Mouse (Mus musculus): Measurements from ENCODE around the gene Mrpl41. TPM values are rescaled to one million over a fixed set of nuclear protein-coding genes. Genes with fewer than 3 reads are reported as not detected.

Gene Mrpl41
- 149 and 159 TPM in 2 replicates for polyA plus RNA-seq (2015; fragmentation: Nextera tagmentation; extraction: Ambion mirVana)

DNA sequence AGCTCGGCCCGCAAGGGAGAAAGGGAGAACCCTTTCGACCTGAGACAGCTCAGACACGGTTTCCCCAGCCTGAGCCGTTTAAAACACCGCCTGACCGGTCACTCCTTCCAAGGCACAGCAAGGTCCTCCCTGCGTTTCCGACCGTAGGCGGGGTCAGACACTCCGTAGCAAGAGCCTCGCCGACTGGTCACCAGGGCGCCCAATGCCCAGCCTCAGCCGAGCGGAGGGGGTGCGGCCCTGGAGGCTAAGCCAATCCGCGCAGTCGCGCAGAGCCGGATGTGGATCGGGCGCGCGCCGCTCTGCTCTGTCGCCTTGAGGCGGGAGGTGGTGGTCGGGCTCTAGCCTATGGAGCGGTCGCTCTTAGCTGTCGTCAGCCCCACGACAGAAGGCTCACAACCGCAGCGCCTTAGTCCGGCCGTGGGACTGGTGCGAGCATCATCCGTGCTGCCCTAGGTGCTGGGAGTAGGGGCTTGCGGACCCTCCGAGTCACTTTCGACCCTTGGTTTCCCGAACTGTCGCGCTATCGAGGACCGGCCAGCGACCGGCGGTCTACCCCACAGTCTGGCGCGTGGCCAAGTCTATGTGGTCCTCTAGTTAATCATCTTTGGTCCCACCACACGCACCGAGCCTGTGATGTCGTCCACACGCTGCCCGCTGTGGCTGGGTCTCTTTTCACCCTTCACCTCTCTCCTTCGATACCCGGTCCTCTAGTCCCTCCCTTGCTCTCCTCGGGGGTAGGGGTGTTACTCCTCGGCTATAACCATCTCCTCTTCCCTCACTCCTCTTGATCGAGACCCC is at the start of gene Mrpl41:
Mrpl41 (minus strand) TSS at position 193 of the 798 bp plus-strand sequence.
- H3K4me1 ChIP-seq: peaks cover 24% of the 10 kb centered on the region
- H3K9ac ChIP-seq (replicated peaks): peak within 1 kb of the TSS; percentile 82
- ATAC-seq (replicated peaks): peak; percentile 100
- peak within 1 kb of the TSS; percentile 95 for H3K27ac ChIP-seq (replicated peaks)
- H3K9me3 ChIP-seq: no peaks in the 10 kb centered on the region
- no peaks in the 10 kb centered on the region for H3K27me3 ChIP-seq
- peaks cover 30% of the 10 kb centered on the region for H3K36me3 ChIP-seq
- WGBS: under 1% methylated on average over 64 of the region's 64 CpGs
- H3K4me2 ChIP-seq (replicated peaks): peak within 1 kb of the TSS; percentile 99
- H3K4me3 ChIP-seq: peak within 1 kb of the TSS; percentile 81

DNA sequence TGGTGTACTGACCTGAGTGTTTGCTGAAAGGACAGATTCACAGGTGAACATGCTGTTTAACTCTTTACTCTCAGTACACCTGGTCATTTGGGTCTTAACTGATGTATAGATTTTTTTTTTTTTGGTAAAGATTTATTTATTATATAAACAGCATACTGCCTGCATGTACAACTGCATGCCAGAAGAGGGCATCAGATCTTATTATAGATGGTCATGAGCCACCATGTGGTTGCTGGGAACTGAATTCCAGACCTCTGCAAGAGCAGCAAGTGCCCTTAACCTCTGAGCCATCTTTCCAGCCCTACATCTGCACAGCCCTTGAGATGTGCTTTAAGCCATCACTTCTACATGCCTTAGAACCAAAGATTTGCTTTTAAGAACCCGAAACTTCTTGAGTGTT is 47.8 kb upstream of the Mrpl41 start:
- no peak for ATAC-seq (replicated peaks)
- 92% methylated on average over 1 of the region's 1 CpGs for WGBS

DNA sequence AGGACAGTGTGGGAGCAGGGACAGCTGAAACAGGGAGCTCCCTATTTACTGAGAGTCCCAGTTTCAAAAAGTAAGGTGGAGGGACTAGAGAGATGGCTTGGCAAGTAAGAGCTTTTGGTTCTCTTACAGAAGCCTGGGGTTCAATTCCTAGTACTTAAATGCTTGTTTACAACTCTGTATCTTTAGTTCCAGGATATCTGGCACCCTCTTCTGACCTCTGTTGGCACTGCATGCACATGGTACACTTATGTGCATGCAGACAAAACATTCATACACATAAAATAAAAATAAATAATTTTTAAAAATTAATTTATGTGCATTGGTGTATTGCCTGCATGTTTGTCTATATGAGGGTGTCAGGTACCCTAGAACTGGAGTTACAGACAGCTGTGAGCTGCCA is 33.4 kb upstream of the Mrpl41 start:
- Histone ChIP-seq H3K9me3 (no peaks in the 10 kb centered on the region), H3K27ac (replicated peaks) (no peak overlapping the region), H3K9ac (replicated peaks) (no peak overlapping the region)

More for the DNA sequence above, 47.8 kb upstream of the Mrpl41 start:
- Histone ChIP-seq H3K9me3 (no peaks in the 10 kb centered on the region), H3K4me2 (replicated peaks) (no peak overlapping the region), H3K4me1 (no peaks in the 10 kb centered on the region), H3K27ac (replicated peaks) (no peak overlapping the region), H3K4me3 (no peak overlapping the region), H3K36me3 (no peaks in the 10 kb centered on the region), H3K9ac (replicated peaks) (no peak overlapping the region), H3K27me3 (no peaks in the 10 kb centered on the region)

DNA sequence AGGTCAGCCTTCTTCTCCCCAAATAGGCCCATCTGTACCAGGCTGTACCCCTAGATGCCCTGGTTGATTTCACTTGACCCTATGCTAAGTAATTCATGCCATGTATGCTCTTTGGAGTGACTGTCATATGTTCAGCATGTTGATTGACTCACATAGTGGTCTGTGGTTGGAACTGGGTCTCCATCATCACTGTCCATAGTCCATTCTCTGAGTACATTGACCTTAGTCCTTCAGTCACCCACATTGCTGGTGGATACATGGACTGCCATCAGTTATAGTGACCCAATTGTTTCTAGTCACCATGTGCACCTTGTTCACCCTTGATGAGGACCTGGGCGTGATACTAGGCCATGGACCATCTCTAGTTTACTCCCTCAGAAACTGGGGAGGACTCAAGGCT is 31.9 kb upstream of the Mrpl41 start:
- no peaks in the 10 kb centered on the region for H3K36me3 ChIP-seq
- no peak overlapping the region for H3K27ac ChIP-seq (replicated peaks)
- 100% methylated on average over 1 of the region's 1 CpGs for WGBS
- no peaks in the 10 kb centered on the region for H3K27me3 ChIP-seq
- H3K9ac ChIP-seq (replicated peaks): no peak overlapping the region
- H3K9me3 ChIP-seq: no peaks in the 10 kb centered on the region
- H3K4me1 ChIP-seq: no peaks in the 10 kb centered on the region
- no peak for ATAC-seq (replicated peaks)
- H3K4me3 ChIP-seq: no peak overlapping the region
- H3K4me2 ChIP-seq (replicated peaks): no peak overlapping the region

More for the DNA sequence above, 33.4 kb upstream of the Mrpl41 start:
- H3K4me2 ChIP-seq (replicated peaks): no peak overlapping the region
- H3K4me1 ChIP-seq: no peaks in the 10 kb centered on the region
- no peak for ATAC-seq (replicated peaks)
- H3K27me3 ChIP-seq: no peaks in the 10 kb centered on the region
- H3K36me3 ChIP-seq: no peaks in the 10 kb centered on the region
- no peak overlapping the region for H3K4me3 ChIP-seq

DNA sequence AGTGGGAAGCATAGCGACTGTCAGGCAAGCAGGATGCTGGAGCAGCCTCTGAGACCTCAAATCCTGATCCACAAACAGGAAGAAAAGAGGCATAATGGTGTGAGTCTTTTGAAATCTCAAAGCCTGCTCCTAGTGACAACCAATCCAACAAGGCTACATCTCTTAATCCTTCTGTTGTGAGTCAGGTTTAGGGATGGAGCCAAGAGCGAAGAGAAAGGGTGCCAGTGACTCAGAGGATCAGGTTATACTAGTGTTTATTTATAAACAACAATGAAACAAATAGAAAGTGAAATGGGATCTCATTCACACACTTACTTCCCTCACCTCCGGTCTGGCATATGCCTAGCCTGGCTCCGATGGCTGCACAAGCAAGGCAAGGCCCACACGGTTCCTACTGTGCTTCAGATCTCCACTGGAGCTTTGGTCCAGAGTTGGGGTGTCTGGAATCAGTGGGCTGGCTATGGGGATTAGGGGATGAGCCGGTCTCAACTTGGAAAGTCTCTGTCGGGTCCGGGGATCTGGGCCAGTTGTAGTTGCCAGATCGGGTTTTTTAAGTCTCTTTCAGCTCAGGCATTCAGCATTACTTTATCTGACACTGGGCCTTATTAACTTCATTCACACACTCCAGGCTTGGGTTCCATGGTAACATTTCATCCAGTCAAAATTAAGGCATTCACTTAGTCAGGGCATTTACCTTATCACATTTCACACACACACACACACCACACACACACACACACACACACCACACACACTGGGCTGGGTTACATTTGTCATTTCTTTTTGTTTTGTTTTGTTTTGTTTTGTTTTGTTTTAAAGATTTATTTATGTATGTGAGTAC is 29.3 kb upstream of the Mrpl41 start:
- Histone ChIP-seq H3K27me3 (no peaks in the 10 kb centered on the region), H3K4me2 (replicated peaks) (no peak overlapping the region), H3K27ac (replicated peaks) (no peak overlapping the region), H3K9me3 (no peaks in the 10 kb centered on the region), H3K4me3 (no peak overlapping the region), H3K9ac (replicated peaks) (no peak overlapping the region), H3K4me1 (no peaks in the 10 kb centered on the region), H3K36me3 (no peaks in the 10 kb centered on the region)
- 47% methylated on average over 9 of the region's 9 CpGs for WGBS
- 0 out of 2 replicates have a peak, but pooled peaks have one; percentile 35 for ATAC-seq (replicated peaks)

DNA sequence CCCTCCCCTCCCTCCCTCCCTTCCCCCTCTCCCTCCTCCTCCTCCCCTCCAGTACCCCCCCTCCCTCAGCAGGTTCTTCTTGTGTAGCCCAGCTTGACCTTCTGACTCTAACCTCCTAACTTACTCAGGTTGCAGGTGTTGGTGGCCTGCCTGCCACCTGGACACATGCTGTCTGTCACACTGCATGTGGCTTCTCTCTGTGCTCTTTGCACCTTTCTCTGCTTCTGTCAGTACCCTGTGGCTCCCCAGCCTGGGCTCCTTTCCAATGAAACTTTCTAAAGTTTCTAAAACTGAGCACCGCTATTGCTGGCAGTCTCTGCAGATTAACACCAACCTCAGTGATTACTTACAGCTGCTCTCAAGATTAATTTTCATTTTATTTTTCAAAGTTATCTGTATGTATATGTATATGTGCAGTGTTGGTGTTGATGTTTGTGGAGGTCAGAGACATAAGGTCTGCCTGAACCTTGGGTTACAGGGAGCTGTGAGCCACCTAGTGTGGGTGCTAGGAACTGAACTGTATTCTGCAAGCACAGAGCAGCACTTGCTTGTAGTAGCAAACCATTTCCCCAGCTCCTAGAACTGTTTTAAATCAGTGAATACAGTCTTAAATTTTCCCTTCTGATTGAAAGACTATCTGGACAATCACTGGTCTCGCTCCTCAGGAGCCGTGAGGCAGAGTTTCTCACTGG is 25.8 kb upstream of the Mrpl41 start:
- no peak overlapping the region for H3K4me3 ChIP-seq
- no peak overlapping the region for H3K9ac ChIP-seq (replicated peaks)
- H3K4me2 ChIP-seq (replicated peaks): no peak overlapping the region
- ATAC-seq (replicated peaks): no peak
- no peaks in the 10 kb centered on the region for H3K9me3 ChIP-seq
- no peaks in the 10 kb centered on the region for H3K27me3 ChIP-seq
- WGBS: 81% methylated on average over 3 of the region's 3 CpGs
- H3K36me3 ChIP-seq: no peaks in the 10 kb centered on the region
- H3K4me1 ChIP-seq: no peaks in the 10 kb centered on the region
- H3K27ac ChIP-seq (replicated peaks): no peak overlapping the region

DNA sequence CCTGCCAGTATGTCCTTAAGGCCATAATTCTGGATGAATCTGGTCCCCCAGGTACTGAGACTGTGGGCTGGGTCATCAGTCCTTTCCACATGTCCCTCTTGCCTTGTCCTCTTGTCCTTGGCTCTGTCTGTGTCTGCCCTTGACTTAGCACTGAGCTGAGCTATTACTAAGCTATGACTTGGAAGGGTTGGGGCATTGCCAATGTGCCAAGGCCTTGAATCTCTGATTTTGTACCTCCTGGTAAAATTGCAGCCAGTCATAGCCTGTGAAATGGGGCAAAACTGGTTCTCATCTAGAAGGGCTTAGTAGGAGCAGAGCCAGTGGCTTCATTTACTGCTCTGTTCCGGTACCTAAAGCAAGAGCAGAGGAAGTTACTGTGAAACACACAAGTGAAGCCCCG is 21.6 kb upstream of the Mrpl41 start:
- WGBS: 93% methylated on average over 2 of the region's 2 CpGs
- no peak for ATAC-seq (replicated peaks)
- no peaks in the 10 kb centered on the region for H3K4me1 ChIP-seq

DNA sequence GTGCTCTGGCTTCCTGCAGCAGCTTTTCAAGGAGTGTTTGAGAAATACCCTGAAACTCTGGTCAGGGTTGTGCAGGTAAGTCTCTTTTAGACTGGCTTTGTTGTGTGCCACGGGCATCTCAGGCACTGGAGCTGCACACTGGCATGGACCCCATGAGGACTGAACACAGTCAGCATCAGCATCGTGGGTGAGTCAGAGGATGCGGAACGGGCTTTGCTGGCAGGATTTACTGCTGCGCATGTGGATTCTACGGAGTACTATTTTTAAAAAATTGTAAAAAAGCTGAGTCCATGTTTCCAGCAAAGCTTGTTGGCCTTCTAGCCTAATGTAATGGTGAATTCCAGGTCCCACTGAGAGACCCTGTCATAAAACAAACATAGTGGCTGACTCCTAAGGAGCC is 20.4 kb upstream of the Mrpl41 start:
- Histone ChIP-seq H3K4me1 (no peaks in the 10 kb centered on the region), H3K9me3 (no peaks in the 10 kb centered on the region), H3K27me3 (no peaks in the 10 kb centered on the region), H3K9ac (replicated peaks) (no peak overlapping the region), H3K4me3 (no peak overlapping the region), H3K4me2 (replicated peaks) (no peak overlapping the region), H3K36me3 (no peaks in the 10 kb centered on the region), H3K27ac (replicated peaks) (no peak overlapping the region)
- WGBS: 94% methylated on average over 6 of the region's 6 CpGs
- no peak for ATAC-seq (replicated peaks)

More for the DNA sequence above, 21.6 kb upstream of the Mrpl41 start:
- Histone ChIP-seq H3K4me3 (no peak overlapping the region), H3K9ac (replicated peaks) (no peak overlapping the region), H3K4me2 (replicated peaks) (no peak overlapping the region), H3K27me3 (no peaks in the 10 kb centered on the region), H3K27ac (replicated peaks) (no peak overlapping the region), H3K36me3 (no peaks in the 10 kb centered on the region), H3K9me3 (no peaks in the 10 kb centered on the region)

DNA sequence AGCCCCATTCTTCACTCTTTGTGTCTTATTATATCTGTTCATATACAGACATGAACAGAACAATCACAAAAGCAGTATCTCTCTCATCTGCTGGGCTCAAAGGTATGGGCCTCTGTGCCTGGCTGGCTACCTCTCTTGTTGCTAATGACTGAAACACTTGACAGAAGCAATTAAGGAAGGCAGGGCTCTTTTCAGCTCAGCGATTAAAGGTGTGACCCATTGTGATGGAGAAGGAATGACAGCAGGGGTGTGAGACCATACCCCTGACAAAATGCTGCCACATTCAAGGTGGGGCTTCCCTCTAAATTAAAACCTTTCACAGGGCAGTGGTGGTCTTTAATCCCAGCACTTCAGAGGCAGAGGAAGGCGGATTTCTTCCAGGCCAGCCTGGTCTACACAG is 12.9 kb upstream of the Mrpl41 start:
- Histone ChIP-seq H3K27ac (replicated peaks) (no peak overlapping the region), H3K9ac (replicated peaks) (no peak overlapping the region), H3K27me3 (no peaks in the 10 kb centered on the region), H3K4me1 (no peaks in the 10 kb centered on the region), H3K36me3 (no peaks in the 10 kb centered on the region), H3K4me2 (replicated peaks) (no peak overlapping the region), H3K4me3 (no peak overlapping the region), H3K9me3 (no peaks in the 10 kb centered on the region)
- WGBS: 62% methylated on average over 2 of the region's 2 CpGs
- ATAC-seq (replicated peaks): no peak

DNA sequence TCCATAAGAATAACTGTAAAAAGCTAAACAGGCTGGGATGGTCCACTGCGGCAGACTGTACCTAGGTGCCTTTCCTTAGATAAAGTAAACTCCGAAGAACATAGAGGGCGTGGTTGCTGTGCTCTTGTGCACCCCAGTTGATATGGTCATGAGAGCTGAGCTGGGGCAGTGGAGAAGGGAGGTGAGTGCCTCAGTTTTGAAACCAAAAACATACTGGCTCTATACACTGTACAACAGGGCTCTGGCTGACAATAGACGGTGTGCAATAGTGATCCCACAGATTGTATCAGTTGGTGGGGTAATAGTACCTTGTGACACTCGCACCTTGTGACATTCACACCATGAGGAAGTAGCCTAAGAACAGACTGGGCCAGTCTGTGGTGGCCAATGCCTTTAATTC is 2.1 kb upstream of the Mrpl41 start:
- no peaks in the 10 kb centered on the region for H3K9me3 ChIP-seq
- no peak overlapping the region for H3K9ac ChIP-seq (replicated peaks)
- peaks cover 13% of the 10 kb centered on the region for H3K36me3 ChIP-seq
- H3K27ac ChIP-seq (replicated peaks): no peak overlapping the region
- WGBS: 90% methylated on average over 5 of the region's 5 CpGs
- H3K27me3 ChIP-seq: no peaks in the 10 kb centered on the region
- no peak overlapping the region for H3K4me3 ChIP-seq
- peaks cover 24% of the 10 kb centered on the region for H3K4me1 ChIP-seq
- no peak overlapping the region for H3K4me2 ChIP-seq (replicated peaks)
- ATAC-seq (replicated peaks): no peak

DNA sequence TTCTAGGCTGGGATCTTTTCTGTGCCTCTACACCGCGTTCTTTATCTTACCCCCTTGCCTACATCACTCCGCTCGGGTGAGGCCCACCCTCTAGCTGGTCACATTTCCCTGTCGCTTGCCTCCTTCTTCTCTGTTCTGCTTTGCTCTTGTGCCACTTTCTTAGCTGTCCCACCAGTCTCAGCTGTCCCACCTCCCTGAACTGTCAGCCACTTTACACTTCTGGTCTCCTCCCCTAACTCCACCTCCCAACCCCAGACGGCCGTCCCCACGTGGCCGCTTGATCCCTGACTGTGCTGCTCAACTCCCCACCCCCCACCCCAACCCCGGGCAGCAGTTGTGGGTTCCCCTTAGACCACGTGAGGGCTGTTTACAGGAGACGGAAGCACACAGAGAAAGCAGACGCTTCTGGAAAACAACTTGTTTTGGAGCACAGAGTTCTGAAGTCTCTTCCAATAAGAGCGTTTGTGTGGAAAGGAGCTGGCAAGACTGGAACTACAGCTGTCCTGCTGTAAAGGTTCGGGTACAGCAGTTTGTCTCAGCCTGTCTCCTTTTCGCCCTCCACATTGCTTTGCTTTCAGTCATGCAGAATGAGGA is 903 bp upstream of the Mrpl41 start, which contains the start of gene Pnpla7:
Pnpla7 (plus strand) TSS at position 330 of the 594 bp plus-strand sequence.
- peak within 1 kb of the TSS; percentile 82 for H3K9ac ChIP-seq (replicated peaks)
- peak within 1 kb of the TSS; percentile 99 for H3K4me2 ChIP-seq (replicated peaks)
- peaks cover 24% of the 10 kb centered on the region for H3K4me1 ChIP-seq
- no peak; the same call in 1 of the 2 replicates for ATAC-seq (replicated peaks)
- H3K27ac ChIP-seq (replicated peaks): peak within 1 kb of the TSS; percentile 95
- no peaks in the 10 kb centered on the region for H3K9me3 ChIP-seq
- peak within 1 kb of the TSS; percentile 81 for H3K4me3 ChIP-seq
- no peaks in the 10 kb centered on the region for H3K27me3 ChIP-seq
- peaks cover 24% of the 10 kb centered on the region for H3K36me3 ChIP-seq
- WGBS: 1% methylated on average over 16 of the region's 16 CpGs
